Mouse (Mus musculus) intestine, embryonic 14.5 days (tissue): ENCODE data around the gene Ubxn11. TPM values are rescaled to one million over a fixed set of nuclear protein-coding genes. Genes with fewer than 3 reads are reported as not detected.

Source experiments
- polyA plus RNA-seq: library from polyadenylated mRNA; unstranded; fragments of >200 nt; fragmentation: Nextera tagmentation; extraction: Ambion mirVana; gene quantifications from 2 replicates; pipeline ENCODE4 v1.2.1, GENCODE M21; 2014

The Ubxn11 gene
- polyA plus RNA-seq, 1 experiment from 2014 or later = 5.7 TPM

Other genes starting within 250 kb of the Ubxn11 start
- 116 and 120 TPM in 2 replicates for gene Rps6ka1, start 214.8 kb upstream of the Ubxn11 start, polyA plus RNA-seq
- gene Hmgn2, start 133.9 kb upstream of the Ubxn11 start, polyA plus RNA-seq = 2,568 and 2,768 TPM in 2 replicates
- gene Dhdds, start 101.7 kb upstream of the Ubxn11 start, polyA plus RNA-seq = 43.5 and 46.6 TPM in 2 replicates
- 0.05 and 0.08 TPM in 2 replicates for gene Lin28a, start 83.7 kb upstream of the Ubxn11 start, polyA plus RNA-seq
- gene Zfp683, start 48.7 kb upstream of the Ubxn11 start, polyA plus RNA-seq = not detected in 2 replicates
- 8.9 and 11.4 TPM in 2 replicates for gene Crybg2, start 41.8 kb upstream of the Ubxn11 start, polyA plus RNA-seq
- gene Cd52, start 7.5 kb upstream of the Ubxn11 start, polyA plus RNA-seq = 23.5 and 24.3 TPM in 2 replicates
- 377 and 393 TPM in 2 replicates for gene Sh3bgrl3, start 26.2 kb downstream of the Ubxn11 start, polyA plus RNA-seq
- gene Cep85, start 84.5 kb downstream of the Ubxn11 start, polyA plus RNA-seq = 46.8 and 60.1 TPM in 2 replicates
- gene Gm7534, start 100.4 kb downstream of the Ubxn11 start, polyA plus RNA-seq = not detected in 2 replicates
- gene Catsper4, start 124.8 kb downstream of the Ubxn11 start, polyA plus RNA-seq = 0.19 TPM in 1 of 2 replicates, not detected in the other
- 6.1 and 7.5 TPM in 2 replicates for gene Cnksr1, start 135.8 kb downstream of the Ubxn11 start, polyA plus RNA-seq
- gene E130218I03Rik, start 141.1 kb downstream of the Ubxn11 start, polyA plus RNA-seq = 0.24 and 0.41 TPM in 2 replicates
- gene Zfp593, start 143.0 kb downstream of the Ubxn11 start, polyA plus RNA-seq = 17.5 and 20.7 TPM in 2 replicates
- gene Gm30191, start 144.4 kb downstream of the Ubxn11 start, polyA plus RNA-seq = not detected in 2 replicates
- gene Grrp1, start 151.5 kb downstream of the Ubxn11 start, polyA plus RNA-seq = 3.8 and 4.5 TPM in 2 replicates
- gene Pdik1l, start 185.3 kb downstream of the Ubxn11 start, polyA plus RNA-seq = 18.4 and 20.5 TPM in 2 replicates
- 0.09 TPM in 1 of 2 replicates, not detected in the other for gene Trim63, start 212.6 kb downstream of the Ubxn11 start, polyA plus RNA-seq
- gene Slc30a2, start 240.6 kb downstream of the Ubxn11 start, polyA plus RNA-seq = 0.19 and 0.26 TPM in 2 replicates